Mouse (Mus musculus) embryo, embryonic 11.5 days (tissue): ENCODE measurements around the gene Baiap2.

Source experiments
- DNase-seq: peaks from one replicate; pipeline ENCODE4 v3.0.0-alpha.2; 2012; ENCODE audit warnings: low read depth, low spot score

The Baiap2 gene

DNA sequence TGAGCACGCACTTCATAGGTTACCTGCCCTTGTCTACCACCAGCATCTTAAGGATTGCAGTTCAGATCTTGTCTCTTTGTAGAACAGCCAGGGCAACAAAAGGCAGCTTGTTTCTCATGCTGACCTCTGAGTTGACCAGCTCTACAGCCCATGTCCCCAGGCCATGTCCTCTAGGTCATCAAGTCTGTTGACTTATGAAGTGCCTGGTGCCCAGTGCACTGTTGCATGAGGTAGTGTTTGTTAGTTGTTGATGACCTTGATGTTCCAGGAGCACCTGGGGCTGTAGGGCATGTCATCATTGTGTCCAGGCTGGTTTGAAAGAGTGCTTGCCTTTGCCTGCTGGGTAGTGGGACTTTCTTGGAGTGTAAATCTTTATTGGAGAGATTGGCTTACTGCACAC, 4.9 kb downstream of the Baiap2 start:
- DNase-seq, result no peak

DNA sequence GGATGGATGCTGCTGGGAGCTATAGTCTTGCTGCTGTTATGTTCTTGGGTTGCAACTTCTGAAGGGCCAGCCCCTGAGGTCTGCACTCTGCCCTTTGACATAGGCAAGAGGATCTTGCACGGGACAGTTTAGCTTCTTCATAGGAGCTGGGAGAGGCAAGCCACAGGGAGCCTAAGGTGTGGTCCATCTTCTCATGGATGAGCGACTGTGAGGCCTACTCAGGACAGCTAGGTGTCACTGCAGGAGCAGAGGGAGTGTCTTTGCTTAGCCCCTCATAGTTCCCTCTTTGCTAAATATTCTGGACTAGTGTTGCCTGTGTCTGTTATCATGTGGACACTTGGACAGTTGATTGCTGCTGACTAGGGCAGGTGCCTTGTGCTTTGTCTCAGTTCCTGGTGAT, 5.3 kb downstream of the Baiap2 start:
- no peak for DNase-seq

DNA sequence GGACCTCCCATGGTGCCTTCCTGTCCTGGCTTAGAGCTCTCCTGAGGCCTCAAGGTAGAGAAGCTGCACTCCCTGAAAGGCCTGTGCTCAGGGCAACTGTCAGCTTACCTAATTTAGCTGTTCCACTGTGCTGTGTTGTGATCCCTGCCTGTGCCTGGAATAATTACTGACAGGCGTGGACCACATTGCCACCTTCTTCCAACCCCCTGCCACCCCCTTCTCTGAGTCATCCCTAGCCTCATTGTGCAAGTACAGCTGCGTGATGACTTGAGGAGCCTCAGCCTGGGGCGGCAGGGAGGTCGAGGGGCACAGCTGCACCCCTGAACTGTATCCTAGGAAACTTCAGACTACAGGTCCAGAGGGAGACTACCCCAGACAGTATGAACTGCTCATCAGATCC, 5.7 kb downstream of the Baiap2 start:
- no peak for DNase-seq

DNA sequence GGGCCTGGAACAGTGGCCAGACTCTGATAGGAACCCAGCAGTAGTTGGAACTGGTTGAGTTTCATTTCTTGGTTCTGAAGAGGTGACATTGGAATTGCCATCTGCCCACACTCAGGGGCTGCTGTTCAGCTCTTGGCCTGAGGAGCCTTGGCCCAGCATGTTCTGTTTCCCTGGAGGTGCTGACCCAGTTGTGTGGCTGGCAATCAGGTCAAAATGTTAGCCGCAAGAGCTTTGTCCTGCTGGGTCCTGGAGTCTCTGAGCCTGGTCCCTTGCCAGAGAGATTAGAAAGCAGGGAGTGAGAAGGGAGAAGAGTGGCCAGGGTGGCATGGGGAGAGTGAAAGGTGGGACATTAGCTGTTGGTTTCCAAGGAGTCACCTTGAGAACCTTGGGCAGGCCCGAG, 6.2 kb downstream of the Baiap2 start:
- no peak for DNase-seq

DNA sequence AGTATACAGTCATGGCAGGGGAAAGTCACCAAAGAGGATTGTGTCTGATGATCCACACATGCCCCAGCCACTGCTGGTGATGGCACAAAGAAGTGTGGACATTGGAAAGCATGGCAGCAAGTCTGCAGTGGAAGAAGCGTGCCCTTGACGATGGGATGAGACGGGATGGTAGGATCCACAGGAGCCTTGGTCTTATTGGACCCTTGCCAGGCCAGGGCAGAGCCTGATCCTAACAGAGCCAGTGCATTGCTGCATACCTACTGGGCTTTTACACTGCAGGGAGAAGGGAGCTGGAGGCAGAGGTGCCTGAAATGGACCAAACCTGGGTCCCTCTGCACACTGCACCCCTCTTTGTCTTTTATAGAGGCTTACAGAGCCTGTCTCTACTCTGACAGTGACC, 8.0 kb downstream of the Baiap2 start:
- no peak for DNase-seq

DNA sequence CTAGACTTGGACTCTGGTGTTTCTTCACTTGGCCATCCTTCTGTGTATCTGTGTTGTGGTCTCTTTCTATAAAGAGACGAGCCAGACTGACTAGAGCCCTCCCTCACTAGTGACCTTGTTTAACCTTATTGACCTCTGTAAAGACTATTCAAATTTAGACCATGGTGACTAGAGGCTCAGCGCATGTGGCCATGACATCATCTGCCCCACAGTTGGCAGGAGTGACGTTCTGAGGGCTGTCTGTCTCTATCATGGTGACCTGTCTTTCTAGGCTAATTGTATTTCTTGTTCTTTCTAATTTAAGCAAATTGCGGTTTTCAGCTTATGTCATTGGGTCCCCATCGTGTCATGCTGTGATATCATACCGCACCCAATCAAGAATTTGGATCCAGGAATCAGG, 8.8 kb downstream of the Baiap2 start:
- no peak for DNase-seq

DNA sequence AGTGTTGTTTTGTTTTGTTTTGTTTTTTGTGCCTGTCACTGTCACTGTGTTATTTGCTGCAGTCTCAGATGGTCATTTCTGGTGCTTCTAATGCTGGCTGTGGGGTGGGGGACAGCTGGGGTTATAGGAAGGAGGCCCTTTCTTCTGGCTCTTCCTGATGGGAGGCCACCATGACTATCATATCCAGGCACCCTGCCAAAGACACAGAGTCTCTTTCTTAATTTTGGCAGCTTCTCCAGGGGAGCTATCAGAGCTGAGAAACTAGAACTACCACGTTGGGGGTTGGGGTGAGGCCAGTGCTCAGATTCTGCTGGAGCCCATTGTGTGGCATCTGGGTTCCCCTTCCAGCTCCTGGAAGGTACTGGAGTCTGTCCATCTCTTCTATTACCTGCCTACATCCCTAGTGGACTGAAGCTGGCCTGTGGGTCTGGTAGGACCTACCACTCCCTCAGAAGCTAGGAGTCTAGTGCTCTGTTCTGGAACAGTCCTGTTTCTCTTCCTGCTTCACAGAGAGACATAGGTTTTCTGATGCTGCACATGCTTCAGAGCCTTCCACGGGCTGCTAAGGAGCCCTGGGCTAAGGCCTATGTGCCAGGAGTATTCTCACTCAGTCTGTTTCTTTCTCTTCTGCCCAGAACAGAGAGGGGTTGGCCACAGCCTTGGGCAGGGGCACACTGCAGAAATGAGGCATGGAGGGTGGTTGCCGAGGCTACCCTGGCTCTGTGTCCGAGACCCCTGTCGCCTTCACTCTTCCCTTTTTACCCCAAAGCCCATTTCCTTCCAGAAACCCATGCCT, 10.1 kb downstream of the Baiap2 start:
- no peak for DNase-seq

DNA sequence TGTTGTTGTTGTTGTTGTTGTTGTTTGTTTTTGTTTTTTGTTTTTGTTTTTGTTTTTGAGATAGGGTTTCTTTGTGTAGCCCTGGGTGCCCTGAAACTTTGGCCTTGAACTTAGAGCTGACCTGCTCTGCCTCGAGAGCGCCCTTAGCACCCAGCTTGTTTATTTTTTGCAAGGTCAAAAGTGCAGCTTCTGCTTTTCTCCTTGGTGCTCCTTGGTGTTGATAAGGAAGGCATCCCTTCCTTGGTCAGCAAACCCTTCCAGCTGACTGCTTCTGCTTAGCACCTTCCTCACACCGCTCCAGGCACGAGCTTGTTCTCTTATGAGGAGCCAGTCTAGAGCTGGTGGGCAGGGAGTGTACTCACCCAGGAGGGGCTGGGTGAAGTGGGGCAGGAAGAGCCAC, 11.7 kb downstream of the Baiap2 start:
- DNase-seq, result no peak

DNA sequence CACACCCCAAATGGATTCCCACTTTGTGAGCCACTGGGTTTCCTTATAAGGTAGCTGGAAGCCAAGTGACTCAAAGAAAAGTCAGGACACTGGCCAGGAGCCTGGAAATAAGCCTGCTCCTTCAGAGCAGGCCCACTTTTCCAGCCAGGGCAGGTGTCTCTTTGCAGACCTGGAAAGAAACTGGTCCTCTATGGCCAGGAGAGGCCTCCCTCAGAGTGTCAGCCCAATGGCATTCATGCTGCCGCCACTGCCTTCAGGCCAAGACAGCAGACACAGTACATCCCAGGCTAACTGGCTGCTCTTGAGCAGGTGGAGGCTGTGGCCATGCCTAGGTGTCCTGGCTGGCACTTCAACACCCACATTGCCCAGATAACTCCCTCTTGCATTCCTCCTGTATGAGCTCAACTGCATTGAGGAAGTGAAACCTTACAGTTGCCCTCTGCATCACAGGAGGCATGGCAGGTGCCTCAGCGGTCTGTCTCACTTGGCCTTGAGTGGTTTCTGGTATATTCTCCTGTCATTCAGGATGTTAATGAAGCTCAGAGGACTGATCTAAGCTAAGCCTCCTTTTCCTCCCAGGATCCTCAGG, 12.3 kb downstream of the Baiap2 start:
- DNase-seq, result no peak

DNA sequence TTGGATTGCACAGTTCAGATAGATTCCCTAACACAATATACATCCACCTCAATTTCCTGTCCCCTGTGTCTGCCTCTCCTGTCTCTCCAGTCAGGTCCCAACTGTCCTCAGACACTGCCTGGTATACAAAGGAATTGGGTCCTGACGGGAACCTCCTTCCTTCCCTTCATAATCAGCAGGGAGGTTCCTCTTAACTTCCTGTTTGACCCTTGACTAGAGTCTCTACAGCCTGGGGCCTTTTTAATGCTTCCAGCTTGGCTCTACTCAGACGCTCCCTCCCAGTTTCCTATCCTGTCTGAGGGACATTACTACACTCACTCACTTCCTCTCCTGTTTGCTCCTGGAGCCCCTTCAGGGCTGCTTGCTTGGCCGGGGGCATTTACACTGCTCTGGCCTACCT, 12.9 kb downstream of the Baiap2 start:
- DNase-seq, result no peak

DNA sequence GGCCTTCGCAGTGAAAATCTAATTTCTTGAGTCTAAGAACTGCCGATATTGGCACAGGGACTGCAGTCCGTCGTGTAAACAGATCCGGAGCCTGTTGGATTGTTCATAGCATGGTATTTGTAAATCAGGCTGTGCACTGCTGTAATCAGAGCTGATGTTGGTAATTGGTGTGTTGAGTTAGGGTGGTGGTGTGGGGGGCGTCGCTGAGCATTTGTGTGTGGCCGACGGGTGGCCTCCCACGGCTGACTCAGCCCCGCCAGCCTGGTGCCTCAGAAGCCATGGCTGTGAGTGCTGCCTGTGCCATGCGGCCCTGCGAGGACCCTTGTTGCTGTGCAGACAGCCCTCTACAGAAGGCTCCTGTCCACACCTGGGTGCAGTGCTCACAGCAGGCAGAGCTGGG, 14.0 kb downstream of the Baiap2 start:
- no peak for DNase-seq

DNA sequence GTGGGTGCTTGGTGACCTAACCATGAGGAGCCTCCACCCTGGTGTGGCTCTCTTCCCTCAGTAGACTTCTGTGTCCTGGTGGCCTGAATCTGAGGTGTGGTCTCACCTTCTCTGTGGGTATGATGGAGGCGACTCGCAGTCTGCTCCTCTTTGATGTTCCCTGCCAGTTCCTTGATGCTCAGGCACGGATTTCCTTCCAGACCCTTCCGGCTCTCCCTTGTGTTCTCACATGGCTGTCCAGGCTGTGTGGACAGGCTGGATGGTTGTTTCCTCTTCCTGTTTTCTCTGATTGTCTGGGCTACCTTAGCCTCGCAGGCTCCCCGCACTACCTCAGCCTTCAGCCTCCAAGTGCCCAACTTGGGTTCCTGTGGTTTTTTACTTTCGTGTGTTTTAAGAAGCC, 16.3 kb downstream of the Baiap2 start:
- no peak for DNase-seq

DNA sequence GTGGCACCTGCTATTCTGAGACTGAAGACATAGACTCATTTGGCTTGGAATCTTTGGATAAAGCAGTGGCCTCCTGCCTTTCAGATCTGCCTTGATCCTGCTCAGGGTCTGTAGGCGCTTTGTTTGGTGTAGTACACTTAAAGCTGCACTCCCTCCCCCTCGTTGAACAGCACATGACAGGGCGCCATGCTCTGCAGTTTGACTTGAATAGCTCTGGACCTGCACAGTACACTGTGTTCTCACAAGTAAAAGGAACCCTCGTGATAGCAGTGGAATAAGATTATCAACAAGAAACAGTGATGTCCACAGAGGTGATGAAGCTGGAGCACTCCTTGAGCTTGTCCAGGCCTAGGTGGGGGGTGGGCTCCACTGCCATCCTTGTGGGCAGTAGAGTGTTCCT, 17.2 kb downstream of the Baiap2 start:
- no peak for DNase-seq

DNA sequence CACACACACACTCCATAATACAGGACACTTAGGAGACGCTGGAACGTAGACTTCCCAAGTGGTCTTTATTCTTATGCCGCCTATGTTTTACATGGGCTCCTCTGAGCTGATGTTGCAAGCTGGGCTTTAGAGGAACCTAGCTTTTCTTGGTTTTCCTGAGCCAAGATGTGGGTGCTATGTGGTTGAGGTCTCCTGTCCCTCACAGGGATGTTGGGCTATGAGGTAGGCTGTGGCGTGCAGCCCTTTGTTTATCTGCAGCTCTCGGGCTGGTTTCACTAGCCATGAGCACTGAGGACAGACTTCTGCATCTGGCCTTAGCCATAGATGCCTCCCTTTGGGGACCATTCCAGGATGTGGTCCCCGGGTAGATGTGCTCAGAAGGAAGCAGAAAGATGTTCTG, 18.1 kb downstream of the Baiap2 start:
- no peak for DNase-seq

DNA sequence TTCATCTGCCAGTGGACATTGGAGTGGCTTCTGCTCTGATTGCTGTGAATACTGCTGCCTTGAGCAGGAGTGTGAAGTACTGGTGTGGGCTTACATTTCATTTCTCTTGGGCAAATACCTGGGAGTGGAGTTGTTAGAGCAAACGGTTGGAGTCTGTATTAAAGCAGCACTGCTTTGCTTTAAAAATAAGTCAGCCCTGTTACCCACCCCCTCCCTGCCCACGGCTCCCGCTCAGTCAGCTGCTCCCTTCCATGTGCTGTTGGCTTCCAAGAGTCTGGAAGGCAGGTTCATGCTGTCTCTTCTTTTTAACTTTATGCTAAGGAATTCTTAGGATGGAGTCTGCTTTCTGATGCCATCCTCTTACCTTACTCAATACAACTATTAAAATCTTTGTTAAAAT, 18.9 kb downstream of the Baiap2 start:
- DNase-seq, result no peak

DNA sequence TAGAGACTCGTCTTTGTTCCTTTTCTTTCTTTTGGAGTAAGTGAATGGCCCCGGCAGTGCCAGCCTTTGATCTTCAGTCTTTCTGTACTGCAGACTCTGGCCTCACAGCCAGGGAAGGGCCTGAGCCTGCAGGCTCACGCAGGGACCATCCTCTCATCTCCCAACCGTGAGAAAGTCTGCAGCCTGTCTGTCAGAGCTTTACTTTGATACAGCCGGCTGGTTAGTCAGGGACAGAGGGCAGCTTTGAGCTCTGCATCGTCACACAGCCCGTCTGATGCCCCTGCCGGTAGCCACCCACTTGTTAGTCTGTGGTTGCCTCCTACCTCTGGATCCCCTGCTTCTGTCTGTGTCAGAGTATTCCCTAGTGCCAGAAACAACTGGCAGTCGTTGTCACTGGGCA, 22.5 kb downstream of the Baiap2 start:
- no peak for DNase-seq

DNA sequence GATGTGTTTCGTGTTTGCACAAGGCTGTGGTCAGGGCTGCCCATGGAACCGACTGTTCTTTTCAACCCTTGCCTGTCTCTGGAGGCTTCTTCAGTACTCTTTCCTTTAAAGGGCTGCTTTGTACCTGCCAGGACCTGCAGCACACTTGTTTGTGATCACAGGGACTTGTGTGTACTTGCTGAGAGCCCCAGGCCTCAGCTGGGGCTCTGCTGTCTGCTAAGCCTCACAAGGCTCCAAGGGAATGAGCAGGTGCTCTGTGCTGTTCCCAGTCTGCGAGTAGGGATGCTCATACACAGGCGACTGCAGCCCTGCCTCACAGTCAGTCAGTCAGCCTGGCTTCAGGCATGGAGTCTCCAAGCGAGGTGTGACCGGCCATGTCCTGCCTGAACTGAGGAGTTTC, 23.7 kb downstream of the Baiap2 start:
- DNase-seq, result no peak

DNA sequence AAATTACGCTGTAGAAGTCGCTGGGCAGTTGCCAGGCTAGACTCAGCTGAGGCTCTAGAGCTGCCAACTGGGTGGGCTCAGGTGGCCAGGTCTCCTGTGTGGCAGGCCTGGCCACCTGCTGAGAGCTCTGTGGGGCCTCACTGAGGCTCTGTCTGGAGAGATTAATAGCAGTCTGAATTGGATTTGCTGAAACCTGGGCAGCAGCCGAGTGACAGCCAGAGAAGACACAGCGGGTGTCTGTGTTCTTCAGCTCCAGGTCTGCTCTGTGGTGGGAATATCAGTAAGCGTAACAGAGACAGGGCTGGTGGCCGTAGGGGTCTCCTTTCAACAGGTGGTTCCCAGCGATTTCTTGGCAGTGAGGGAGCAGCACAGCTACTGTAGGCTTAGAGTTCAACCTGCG, 24.8 kb downstream of the Baiap2 start:
- no peak for DNase-seq

DNA sequence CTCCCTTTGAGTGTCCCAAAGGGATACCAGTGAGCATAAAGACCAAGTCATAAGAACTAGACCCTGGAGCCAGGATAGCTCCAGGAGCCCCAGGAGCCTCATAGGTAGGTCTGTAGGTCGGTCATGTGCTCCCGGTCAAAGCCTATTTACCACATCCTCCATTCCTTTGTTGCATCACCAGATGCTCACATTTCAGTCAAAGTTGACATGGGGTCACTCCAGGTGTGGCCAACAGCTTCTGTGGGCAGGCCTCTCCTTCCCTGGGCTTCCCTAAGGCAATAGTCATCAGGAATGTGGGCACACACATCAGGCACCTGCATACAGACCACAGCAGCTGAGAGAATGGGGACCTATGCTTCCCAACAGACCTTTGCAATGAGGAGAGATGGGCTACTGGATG, 25.3 kb downstream of the Baiap2 start:
- no peak for DNase-seq

DNA sequence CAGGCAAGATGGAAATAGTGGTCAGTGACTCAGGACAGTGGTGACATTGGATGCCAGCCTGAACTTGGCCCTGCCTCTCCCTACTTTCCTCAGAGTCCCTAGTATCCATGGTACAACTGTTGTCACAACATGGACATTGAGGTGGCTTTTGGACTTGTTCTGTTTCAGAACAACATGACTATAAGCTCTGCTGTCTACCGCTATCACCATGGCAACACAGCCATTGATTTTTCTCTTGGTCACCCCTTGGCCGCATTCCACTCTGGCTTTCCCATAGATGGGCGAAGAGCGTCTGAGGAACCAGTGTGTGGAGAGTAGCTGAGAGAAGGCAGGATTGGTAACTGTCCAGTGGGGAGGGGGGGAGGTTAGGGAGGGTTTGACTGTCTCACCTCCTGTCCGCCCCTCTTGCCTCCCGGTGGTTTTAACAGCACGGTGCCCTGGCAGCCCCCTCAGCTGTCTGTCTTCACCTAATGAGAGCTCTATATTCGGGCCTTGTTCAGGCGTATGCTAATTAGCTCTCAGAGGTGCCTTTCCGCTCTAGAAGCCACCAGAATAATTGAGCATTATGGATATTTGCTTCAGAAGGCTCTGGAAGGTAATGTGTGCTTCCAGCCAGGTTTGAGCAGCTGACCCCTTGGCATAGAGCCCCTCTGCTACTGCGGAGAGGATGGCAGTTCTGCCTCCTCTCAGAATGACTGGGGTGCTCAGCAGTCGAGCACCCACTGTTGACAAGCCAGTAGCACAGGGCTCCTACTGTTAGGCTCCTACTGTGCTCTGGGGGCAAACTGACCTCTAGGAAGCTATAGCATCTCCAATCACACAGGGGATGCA, 27.7 kb downstream of the Baiap2 start:
- DNase-seq, result no peak

DNA sequence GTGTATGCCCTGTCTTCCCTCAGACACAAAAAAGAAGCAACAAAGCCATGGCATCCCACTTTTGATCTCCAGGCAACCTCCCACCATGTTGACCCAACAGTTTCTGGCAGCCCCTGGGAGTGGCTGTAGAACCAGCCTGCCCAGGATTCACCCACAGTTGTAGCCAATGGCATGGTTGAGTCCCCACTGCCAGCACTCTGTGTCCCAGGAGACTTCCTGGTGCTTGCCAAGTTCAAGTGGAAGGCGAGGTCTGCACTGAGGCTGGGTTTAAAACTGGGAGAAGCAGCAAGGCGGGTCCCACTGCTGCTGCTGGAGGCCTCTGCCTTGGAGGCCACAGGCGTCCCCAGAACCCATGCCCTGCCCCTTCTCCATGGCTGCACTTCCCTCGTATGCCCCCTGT, 31.2 kb downstream of the Baiap2 start:
- no peak for DNase-seq

DNA sequence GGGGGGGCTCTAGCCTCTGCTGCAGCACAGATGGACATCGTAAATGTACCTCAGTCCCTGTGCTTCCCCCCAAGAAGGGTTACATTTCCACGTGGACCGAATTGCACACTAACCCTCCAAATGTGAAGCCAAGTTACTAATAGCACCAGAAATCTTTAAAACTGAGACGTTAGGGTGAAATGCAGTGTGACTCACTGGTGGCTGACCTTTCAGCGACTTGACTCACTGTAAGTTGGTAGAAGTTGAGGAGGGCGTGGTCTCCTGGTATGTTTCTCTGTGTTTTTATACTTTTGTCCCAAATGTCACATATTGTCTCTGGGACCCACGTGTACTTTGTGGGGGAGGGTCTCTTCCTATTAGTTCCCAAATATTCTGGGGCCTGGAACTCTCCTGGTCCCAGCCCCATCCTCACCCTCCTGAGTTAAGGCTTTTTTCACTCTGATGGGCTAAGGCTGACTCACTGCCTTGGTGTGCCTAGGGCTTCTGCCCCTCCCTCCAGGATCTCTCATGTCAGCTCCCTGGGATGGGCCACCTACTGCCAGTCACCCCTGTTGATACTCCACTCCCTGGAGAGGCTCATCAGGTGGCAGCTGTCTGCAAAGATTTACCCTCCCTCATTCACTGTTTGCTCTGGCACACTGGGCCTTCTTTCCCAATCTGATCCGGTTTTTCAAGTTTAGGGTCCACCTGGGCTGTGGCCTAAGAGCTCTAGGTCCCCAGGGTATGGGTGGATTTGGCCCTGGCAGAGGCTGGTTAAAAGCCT, 33.4 kb downstream of the Baiap2 start:
- no peak for DNase-seq
